Mouse (Mus musculus): ENCODE results near the gene Tenm4. TPM values are rescaled to one million over a fixed set of nuclear protein-coding genes. Genes with fewer than 3 reads are reported as not detected.
A peak's percentile ranks its signal among the peaks of the same experiment; 100 is the strongest.

The Tenm4 gene
- polyA plus RNA-seq, 1 experiment from 2014 or later: 51.6 TPM

DNA sequence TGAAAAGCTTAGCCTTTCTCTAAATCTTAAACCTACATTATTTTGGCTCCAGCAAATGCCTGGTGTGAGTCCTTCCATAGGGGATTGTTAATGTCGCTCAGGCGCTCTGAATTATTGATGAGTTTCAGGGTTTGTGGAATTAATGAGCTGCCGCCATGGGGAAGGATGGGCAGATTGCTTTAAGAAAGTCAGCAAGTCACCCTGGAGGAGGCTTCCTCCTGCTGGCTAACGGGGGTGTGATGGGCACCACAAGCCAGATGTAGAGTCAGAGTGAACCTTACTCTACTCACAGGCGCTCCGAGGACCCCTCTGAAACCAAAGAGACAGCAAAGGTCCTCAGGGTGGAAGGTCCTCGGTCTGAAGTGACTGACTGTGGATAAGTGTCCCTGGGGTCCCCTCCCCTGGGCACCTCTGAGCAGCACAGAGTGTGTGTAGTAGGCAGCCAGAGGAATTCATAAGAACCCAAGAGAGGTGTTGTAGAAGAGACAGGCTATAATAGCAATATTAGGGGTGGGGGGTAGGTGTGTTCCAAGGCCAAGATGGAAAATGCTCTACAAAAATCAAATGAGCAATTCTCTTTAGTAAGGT lies 637.1 kb downstream of the Tenm4 start:
- H3K27ac ChIP-seq (replicated peaks): no peak overlapping the region
- H3K9me3 ChIP-seq (replicated peaks): no peaks in the 10 kb centered on the region
- H3K36me3 ChIP-seq: no peaks in the 10 kb centered on the region
- H3K27me3 ChIP-seq: no peaks in the 10 kb centered on the region
- H3K4me1 ChIP-seq: peaks cover 4% of the 10 kb centered on the region
- no peak overlapping the region for H3K4me2 ChIP-seq (replicated peaks)
- 81% methylated on average over 7 of the region's 7 CpGs for WGBS
- ATAC-seq (ENCODE audit: insufficient number of reproducible peaks, low FRiP score, low TSS enrichment, low read depth): no peak
- no peak overlapping the region for H3K4me3 ChIP-seq (replicated peaks)
- no peak overlapping the region for H3K9ac ChIP-seq

DNA sequence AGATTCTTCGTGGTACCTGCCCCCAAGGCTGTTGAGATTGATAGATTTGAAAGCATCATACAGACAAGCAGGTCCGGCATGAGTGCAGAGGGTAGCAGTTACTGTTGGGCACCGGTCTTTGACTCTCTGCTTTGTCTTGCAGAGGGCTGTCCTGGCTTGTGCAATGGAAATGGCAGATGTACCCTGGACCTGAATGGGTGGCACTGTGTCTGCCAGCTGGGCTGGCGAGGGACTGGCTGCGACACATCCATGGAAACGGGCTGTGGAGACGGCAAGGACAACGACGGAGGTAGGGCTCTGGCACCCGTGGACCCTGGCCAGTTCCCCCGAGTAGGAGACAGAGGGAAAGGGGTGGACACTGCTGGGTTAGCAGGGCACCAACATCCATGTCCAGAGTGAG lies 640.6 kb downstream of the Tenm4 start:
- WGBS: 91% methylated on average over 11 of the region's 11 CpGs
- ATAC-seq (ENCODE audit: insufficient number of reproducible peaks, low FRiP score, low TSS enrichment, low read depth): no peak
- no peaks in the 10 kb centered on the region for H3K36me3 ChIP-seq

DNA sequence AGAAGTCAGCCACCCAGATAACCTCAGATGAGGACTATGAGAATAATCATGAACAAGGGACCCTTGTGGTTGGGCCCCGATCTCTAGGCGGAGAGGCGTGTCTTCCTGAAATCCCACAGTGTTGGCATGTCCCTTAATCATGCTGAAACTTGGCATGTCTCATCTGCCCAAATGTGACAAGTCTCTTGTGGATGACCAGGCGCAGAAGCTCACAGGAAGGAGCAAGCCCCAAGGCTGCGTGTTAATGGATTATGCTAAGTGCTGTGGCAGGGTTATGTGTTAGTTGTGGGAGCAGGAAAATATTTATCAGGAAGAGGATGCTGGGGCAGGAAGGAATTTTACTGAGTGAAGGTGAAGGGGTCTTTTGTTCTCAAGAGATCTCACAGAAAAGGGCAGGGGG lies 642.0 kb downstream of the Tenm4 start:
- no peak for ATAC-seq (ENCODE audit: insufficient number of reproducible peaks, low FRiP score, low TSS enrichment, low read depth)
- WGBS: 55% methylated on average over 5 of the region's 5 CpGs
- H3K4me2 ChIP-seq (replicated peaks): no peak overlapping the region
- no peaks in the 10 kb centered on the region for H3K27me3 ChIP-seq
- H3K27ac ChIP-seq (replicated peaks): peak overlapping the region; percentile 85
- peaks cover 26% of the 10 kb centered on the region for H3K4me1 ChIP-seq
- no peak overlapping the region for H3K4me3 ChIP-seq (replicated peaks)
- no peaks in the 10 kb centered on the region for H3K36me3 ChIP-seq
- no peak overlapping the region for H3K9ac ChIP-seq
- H3K9me3 ChIP-seq (replicated peaks): no peaks in the 10 kb centered on the region

More for the DNA sequence above, 640.6 kb downstream of the Tenm4 start:
- no peak overlapping the region for H3K4me2 ChIP-seq (replicated peaks)
- H3K27me3 ChIP-seq: no peaks in the 10 kb centered on the region
- H3K4me3 ChIP-seq (replicated peaks): no peak overlapping the region
- no peak overlapping the region for H3K9ac ChIP-seq
- H3K9me3 ChIP-seq (replicated peaks): no peaks in the 10 kb centered on the region
- no peak overlapping the region for H3K27ac ChIP-seq (replicated peaks)
- peaks cover 23% of the 10 kb centered on the region for H3K4me1 ChIP-seq

DNA sequence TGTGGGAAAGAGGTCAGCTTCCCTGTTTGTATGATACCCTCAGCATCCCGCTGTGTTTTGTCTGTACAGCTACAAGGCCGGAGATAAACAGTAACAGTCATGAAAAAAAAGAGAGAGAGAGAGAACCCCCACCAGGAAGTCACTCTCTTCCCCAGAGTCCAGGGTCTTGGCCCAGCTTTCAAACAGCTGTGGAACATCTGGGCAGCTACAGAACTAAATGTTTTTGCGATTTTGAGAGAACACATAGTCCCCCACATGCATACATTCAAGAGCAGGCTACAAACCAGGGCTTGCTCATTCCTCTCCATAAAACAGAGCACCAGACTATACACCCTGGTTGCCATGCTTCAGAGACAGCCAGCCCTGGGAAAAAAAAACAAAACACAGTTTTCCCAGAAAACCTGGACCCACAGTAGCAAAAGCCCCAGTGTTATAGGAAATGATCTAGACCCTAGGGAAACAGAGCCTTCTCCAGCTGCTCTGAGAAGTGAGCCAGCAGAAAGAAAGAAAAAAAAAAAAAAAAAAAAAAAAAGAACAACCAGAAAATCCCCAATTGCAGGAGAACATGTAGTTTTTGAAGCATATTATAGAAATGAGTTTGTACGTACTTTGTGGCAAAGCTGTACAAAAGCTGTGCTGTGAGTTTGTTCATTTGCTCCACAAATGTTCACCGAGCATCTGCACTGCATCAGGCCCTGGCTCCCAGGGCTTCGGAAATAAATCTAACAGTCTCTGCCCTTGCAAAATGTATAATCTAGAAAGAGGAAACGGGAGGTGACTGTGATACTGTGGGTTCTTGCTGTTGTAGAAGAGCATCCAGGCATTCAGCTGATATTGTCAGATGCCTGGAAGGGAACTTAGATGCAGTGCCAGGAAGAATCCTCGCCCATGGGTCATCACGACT lies 642.7 kb downstream of the Tenm4 start:
- 45% methylated on average over 9 of the region's 9 CpGs for WGBS
- no peaks in the 10 kb centered on the region for H3K9me3 ChIP-seq (replicated peaks)
- peak; percentile 72; the same call in 1 of the 2 replicates for ATAC-seq (ENCODE audit: insufficient number of reproducible peaks, low FRiP score, low TSS enrichment, low read depth)
- no peak overlapping the region for H3K4me2 ChIP-seq (replicated peaks)
- no peak overlapping the region for H3K9ac ChIP-seq
- no peak overlapping the region for H3K4me3 ChIP-seq (replicated peaks)
- H3K4me1 ChIP-seq: peaks cover 26% of the 10 kb centered on the region
- H3K36me3 ChIP-seq: no peaks in the 10 kb centered on the region
- H3K27me3 ChIP-seq: no peaks in the 10 kb centered on the region
- H3K27ac ChIP-seq (replicated peaks): peak overlapping the region; percentile 85

DNA sequence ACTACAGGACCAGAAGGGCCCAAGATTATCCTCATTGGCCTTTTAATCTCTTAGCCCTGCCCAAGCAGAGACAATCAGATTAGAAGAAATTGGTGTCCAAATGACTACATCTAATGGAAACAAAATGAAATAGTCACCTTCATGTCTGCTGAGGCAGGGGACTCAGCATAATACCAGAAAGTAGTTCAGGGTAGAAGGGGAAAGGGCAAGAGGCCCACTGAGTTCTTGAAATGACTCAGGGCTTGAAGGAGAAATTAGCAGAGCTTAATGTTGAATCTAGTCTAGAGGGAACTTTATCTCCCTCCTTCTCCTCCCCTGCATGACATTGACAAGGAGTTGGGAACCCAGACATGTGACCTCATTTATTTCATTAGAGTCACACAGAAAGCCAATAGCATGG lies 643.5 kb downstream of the Tenm4 start:
- H3K4me2 ChIP-seq (replicated peaks): no peak overlapping the region
- H3K4me1 ChIP-seq: peaks cover 26% of the 10 kb centered on the region
- H3K36me3 ChIP-seq: no peaks in the 10 kb centered on the region
- H3K9me3 ChIP-seq (replicated peaks): no peaks in the 10 kb centered on the region
- no peak for ATAC-seq (ENCODE audit: insufficient number of reproducible peaks, low FRiP score, low TSS enrichment, low read depth)
- H3K4me3 ChIP-seq (replicated peaks): no peak overlapping the region
- H3K27ac ChIP-seq (replicated peaks): peak overlapping the region; percentile 85; the same call in 1 of the 2 replicates
- no peaks in the 10 kb centered on the region for H3K27me3 ChIP-seq
- no peak overlapping the region for H3K9ac ChIP-seq

DNA sequence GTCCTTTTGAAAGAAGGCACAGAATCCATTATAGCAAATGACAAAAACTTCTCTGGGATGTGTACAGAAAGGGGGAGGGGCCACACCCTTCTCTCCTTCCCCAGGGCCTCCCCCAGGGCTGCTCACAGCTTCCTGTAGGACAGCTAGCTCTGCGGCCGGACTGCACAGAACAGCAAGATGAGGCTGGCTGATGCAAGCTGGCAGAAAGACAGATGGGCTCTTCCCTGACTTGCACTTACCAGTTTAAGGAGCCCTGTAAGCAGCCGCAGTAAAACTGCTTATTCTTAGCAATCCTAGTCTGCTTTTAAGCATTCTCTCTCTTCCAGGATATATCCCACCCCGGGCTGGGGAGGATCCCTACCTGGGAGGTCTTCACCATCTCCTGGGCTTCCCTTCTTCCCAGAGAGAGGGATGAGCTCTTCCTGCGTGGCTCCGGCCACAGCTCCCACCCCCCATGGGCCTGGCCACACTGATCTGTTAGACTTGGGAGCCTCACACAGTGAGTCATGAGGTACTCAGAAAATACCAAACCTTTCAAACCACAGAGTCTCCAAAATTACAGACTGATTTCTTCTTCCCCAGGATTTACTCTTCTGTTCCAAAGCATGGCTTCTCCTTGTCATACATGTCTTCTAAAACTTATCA lies 646.1 kb downstream of the Tenm4 start:
- H3K4me2 ChIP-seq (replicated peaks): no peak overlapping the region
- peaks cover 26% of the 10 kb centered on the region for H3K4me1 ChIP-seq
- peak overlapping the region; percentile 60; the same call in 1 of the 2 replicates for H3K27ac ChIP-seq (replicated peaks)
- H3K36me3 ChIP-seq: no peaks in the 10 kb centered on the region
- no peaks in the 10 kb centered on the region for H3K9me3 ChIP-seq (replicated peaks)
- no peak overlapping the region for H3K9ac ChIP-seq
- H3K27me3 ChIP-seq: no peaks in the 10 kb centered on the region
- WGBS: 42% methylated on average over 6 of the region's 6 CpGs
- no peak overlapping the region for H3K4me3 ChIP-seq (replicated peaks)
- ATAC-seq (ENCODE audit: insufficient number of reproducible peaks, low FRiP score, low TSS enrichment, low read depth): peak; percentile 65; the same call in 1 of the 2 replicates

DNA sequence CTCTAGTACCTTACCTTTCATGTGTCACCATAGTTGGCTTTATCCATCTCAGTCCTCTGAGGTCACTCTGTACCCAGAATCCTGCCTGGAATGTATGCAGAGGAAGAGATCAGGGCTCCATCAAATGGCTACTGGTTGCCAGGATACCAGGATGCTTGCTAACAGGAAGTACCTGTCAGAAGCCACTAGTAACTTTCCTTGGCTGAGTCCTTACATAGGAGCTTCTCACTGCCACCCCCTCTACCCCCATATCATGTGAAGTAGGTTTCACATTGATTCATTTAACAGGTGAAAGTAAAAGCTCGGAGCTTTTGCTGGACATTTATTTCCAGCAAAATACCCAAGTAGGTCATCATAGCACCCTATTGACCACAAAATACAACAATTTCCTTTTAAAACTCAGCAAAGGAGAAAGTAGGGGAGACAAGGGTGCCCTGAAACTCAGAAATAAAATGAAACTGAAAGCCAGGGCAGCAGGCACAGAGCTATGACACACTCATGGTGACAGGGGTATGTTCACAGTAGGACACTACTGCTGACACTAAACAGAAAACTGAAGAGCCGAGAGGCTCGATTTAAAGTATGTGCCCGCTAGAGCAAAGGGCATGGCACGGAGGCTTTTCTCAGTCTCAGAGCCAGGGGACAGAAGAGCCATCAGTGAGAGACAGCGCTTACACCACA lies 647.3 kb downstream of the Tenm4 start:
- H3K4me2 ChIP-seq (replicated peaks): no peak overlapping the region
- no peak overlapping the region for H3K9ac ChIP-seq
- no peak overlapping the region for H3K4me3 ChIP-seq (replicated peaks)
- WGBS: 95% methylated on average over 6 of the region's 6 CpGs
- H3K27me3 ChIP-seq: no peaks in the 10 kb centered on the region
- H3K27ac ChIP-seq (replicated peaks): no peak overlapping the region
- H3K9me3 ChIP-seq (replicated peaks): no peaks in the 10 kb centered on the region
- H3K36me3 ChIP-seq: no peaks in the 10 kb centered on the region
- no peak for ATAC-seq (ENCODE audit: insufficient number of reproducible peaks, low FRiP score, low TSS enrichment, low read depth)
- H3K4me1 ChIP-seq: peaks cover 19% of the 10 kb centered on the region

DNA sequence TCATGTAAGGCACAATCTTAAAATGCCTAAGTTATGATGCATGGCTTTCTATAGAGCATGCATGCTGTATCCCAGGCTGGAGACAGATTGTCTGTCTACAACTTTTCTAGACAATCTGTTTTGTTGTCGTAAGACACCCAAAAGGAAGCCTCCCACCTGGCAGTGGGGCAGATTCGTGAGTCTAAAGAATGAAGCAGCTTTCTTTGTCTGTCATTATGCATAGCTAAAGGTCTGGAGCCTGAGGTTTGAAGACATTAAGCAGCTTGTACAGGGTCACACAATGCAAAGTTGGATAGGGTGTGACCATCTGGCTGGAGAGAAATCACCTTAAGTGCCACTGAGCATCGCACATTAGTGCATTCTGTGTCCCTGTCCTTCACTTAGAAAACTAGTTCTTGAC lies 648.5 kb downstream of the Tenm4 start:
- H3K4me2 ChIP-seq (replicated peaks): no peak overlapping the region
- no peaks in the 10 kb centered on the region for H3K9me3 ChIP-seq (replicated peaks)
- WGBS: 72% methylated on average over 3 of the region's 3 CpGs
- peaks cover 9% of the 10 kb centered on the region; the same call in 1 of the 2 replicates for H3K4me1 ChIP-seq
- no peak overlapping the region for H3K9ac ChIP-seq
- H3K27me3 ChIP-seq: no peaks in the 10 kb centered on the region
- ATAC-seq (ENCODE audit: insufficient number of reproducible peaks, low FRiP score, low TSS enrichment, low read depth): no peak
- H3K36me3 ChIP-seq: 0 out of 2 replicates have a peak, but pooled peaks cover 7% of the 10 kb centered on the region
- H3K27ac ChIP-seq (replicated peaks): no peak overlapping the region
- H3K4me3 ChIP-seq (replicated peaks): no peak overlapping the region

DNA sequence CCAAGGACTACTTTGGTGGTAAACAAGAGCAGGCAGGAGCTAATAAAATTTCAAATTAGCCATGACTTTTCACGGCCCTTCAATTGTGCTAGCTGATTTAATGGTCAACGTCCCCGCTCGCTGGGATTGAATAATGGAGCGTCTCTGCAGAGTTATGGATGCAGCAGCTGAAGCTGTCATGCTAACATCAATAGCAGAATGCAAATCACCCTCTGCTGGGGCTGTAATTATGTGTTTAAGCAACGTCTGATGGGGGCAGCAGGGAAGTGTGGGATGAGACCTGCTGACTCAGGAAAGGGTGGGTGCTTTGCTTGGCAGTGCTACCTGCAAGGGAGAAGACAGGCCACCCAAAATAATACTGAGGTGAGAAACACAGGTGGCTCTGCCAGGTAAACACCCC lies 649.3 kb downstream of the Tenm4 start:
- Histone ChIP-seq H3K4me1 (0 out of 2 replicates have a peak, but pooled peaks cover 3% of the 10 kb centered on the region), H3K9me3 (replicated peaks) (no peaks in the 10 kb centered on the region), H3K4me2 (replicated peaks) (no peak overlapping the region), H3K36me3 (0 out of 2 replicates have a peak, but pooled peaks cover 7% of the 10 kb centered on the region), H3K4me3 (replicated peaks) (no peak overlapping the region), H3K27me3 (no peaks in the 10 kb centered on the region), H3K27ac (replicated peaks) (no peak overlapping the region), H3K9ac (no peak overlapping the region)
- no peak for ATAC-seq (ENCODE audit: insufficient number of reproducible peaks, low FRiP score, low TSS enrichment, low read depth)
- 65% methylated on average over 6 of the region's 6 CpGs for WGBS

DNA sequence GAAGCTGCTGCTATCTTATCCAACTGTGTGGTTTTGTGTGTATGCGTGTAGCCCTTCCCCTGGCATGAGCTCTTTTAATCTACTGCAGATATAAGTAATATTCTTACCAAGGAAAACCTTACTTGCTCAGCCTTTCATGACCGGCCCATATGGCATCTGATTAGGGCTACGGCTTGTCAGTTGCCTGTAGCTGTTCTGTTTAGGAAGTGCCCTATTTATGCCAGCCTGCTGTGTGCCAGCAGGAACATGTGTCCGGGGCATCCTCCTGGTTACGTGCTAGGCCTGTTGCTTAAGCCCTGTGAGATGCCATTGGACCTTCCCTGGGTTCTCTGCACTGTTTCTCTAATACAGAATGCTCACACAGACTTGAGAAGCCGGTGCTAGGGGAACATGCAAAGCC lies 655.1 kb downstream of the Tenm4 start:
- H3K9me3 ChIP-seq (replicated peaks): no peaks in the 10 kb centered on the region
- no peak for ATAC-seq (ENCODE audit: insufficient number of reproducible peaks, low FRiP score, low TSS enrichment, low read depth)

DNA sequence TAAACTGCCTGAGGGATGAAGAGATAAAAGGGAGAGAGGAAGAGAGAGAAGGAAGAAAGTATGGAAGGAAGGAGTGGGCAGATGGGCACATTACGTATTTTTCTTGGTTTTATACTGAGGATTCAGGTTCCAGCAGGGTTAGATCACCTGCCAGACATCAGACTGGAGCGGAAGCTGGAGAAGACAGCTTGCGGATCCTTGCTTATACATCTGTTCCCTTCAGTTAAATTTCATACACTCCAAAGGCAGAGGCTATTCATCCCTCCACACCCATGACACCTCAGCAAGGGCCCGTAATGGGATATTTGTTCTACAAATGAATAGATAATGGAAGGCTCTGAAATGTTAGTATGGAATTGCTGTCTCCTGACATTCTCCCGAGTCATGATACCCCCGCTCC lies 655.6 kb downstream of the Tenm4 start:
- Histone ChIP-seq H3K27ac (replicated peaks) (no peak overlapping the region), H3K36me3 (0 out of 2 replicates have a peak, but pooled peaks cover 19% of the 10 kb centered on the region), H3K4me3 (replicated peaks) (no peak overlapping the region), H3K9ac (no peak overlapping the region), H3K4me2 (replicated peaks) (no peak overlapping the region), H3K9me3 (replicated peaks) (no peaks in the 10 kb centered on the region), H3K27me3 (no peaks in the 10 kb centered on the region), H3K4me1 (no peaks in the 10 kb centered on the region)
- WGBS: 90% methylated on average over 6 of the region's 6 CpGs
- ATAC-seq (ENCODE audit: insufficient number of reproducible peaks, low FRiP score, low TSS enrichment, low read depth): no peak

More for the DNA sequence above, 655.1 kb downstream of the Tenm4 start:
- no peak overlapping the region for H3K9ac ChIP-seq
- H3K4me1 ChIP-seq: no peaks in the 10 kb centered on the region
- no peaks in the 10 kb centered on the region for H3K27me3 ChIP-seq
- H3K4me2 ChIP-seq (replicated peaks): no peak overlapping the region
- no peak overlapping the region for H3K4me3 ChIP-seq (replicated peaks)
- WGBS: 73% methylated on average over 6 of the region's 6 CpGs
- H3K27ac ChIP-seq (replicated peaks): no peak overlapping the region
- 0 out of 2 replicates have a peak, but pooled peaks cover 19% of the 10 kb centered on the region for H3K36me3 ChIP-seq

Measured in embryonic facial prominence, embryonic 15.5 days (tissue).